Mouse (Mus musculus) myocyte (in vitro differentiated cells): Measurements from ENCODE around the gene Fxyd5. TPM values are rescaled to one million over a fixed set of nuclear protein-coding genes. Genes with fewer than 3 reads are reported as not detected.

Experiments
- H3K27me3 ChIP-seq: one replicate; pipeline ENCODE4 v1.6.1; 2011; ENCODE audit not compliant: control insufficient read depth, insufficient read depth, insufficient read length
- H3K36me3 ChIP-seq: one replicate; pipeline ENCODE4 v1.6.1; 2011; ENCODE audit not compliant: control insufficient read depth, insufficient read depth
- H3K4me2 ChIP-seq: one replicate; pipeline ENCODE4 v1.6.1; 2011; ENCODE audit warnings: low read depth, control low read depth
- H3K4me3 ChIP-seq: one replicate; pipeline ENCODE4 v1.5.1; 2011; ENCODE audit warnings: mild to moderate bottlenecking, control low read depth, moderate library complexity
- H3K79me2 ChIP-seq: one replicate; pipeline ENCODE4 v1.6.1; 2011; ENCODE audit not compliant: control insufficient read depth, insufficient read depth
- H3ac ChIP-seq: one replicate; pipeline ENCODE4 v1.6.1; 2011; ENCODE audit not compliant: control insufficient read depth, insufficient read length
- CEBPB ChIP-seq: IDR thresholded peaks from 2 replicates; pipeline ENCODE4 v1.6.1; 2011; ENCODE audit warnings: mild to moderate bottlenecking, moderate library complexity; ENCODE audit not compliant: poor library complexity, insufficient read depth, severe bottlenecking
- E2F4 ChIP-seq: IDR thresholded peaks from one replicate; pipeline ENCODE4 v1.6.1; 2011; ENCODE audit warnings: mild to moderate bottlenecking, control low read depth, moderate library complexity; ENCODE audit not compliant: insufficient read depth
- MAX ChIP-seq: IDR thresholded peaks from one replicate; pipeline ENCODE4 v1.6.1; 2011; ENCODE audit warnings: low read depth, mild to moderate bottlenecking, control low read depth
- MYOD1 ChIP-seq, 3 experiments: IDR thresholded peaks; one replicate each; pipeline ENCODE4 v1.6.1; 2011; ENCODE audit warnings: control low read depth in 2 of 3, low read depth in 2 of 3, mild to moderate bottlenecking in 2 of 3, moderate library complexity in 1 of 3; ENCODE audit not compliant: insufficient read length in 2 of 3, control insufficient read depth in 1 of 3
- MYOG ChIP-seq, 3 experiments: IDR thresholded peaks; one replicate each; pipeline ENCODE4 v1.6.1; 2011; ENCODE audit warnings: control low read depth in 2 of 3, low read depth in 2 of 3, mild to moderate bottlenecking in 2 of 3; ENCODE audit not compliant: insufficient read length in 2 of 3, control insufficient read depth in 1 of 3, insufficient read depth in 1 of 3
- POLR2A ChIP-seq: IDR thresholded peaks from one replicate; pipeline ENCODE4 v1.6.1; 2011; ENCODE audit warnings: low read depth, mild to moderate bottlenecking, control low read depth, moderate library complexity; ENCODE audit not compliant: insufficient read length
- POLR2AphosphoS2 ChIP-seq: IDR thresholded peaks from one replicate; pipeline ENCODE4 v1.6.1; 2011; ENCODE audit warnings: low read depth, control low read depth; ENCODE audit not compliant: insufficient read length
- REST ChIP-seq: IDR thresholded peaks from one replicate; pipeline ENCODE4 v1.6.1; 2011; ENCODE audit warnings: mild to moderate bottlenecking, control low read depth, moderate library complexity; ENCODE audit not compliant: insufficient read depth, insufficient read length
- SRF ChIP-seq: IDR thresholded peaks from one replicate; pipeline ENCODE4 v1.6.1; 2011; ENCODE audit warnings: low read depth; ENCODE audit not compliant: control insufficient read depth, insufficient read length
- TCF12 ChIP-seq: IDR thresholded peaks from one replicate; pipeline ENCODE4 v1.6.1; 2011; ENCODE audit warnings: mild to moderate bottlenecking, control low read depth; ENCODE audit not compliant: poor library complexity, insufficient read depth, severe bottlenecking
- TCF3 ChIP-seq: IDR thresholded peaks from one replicate; pipeline ENCODE4 v1.6.1; 2011; ENCODE audit warnings: low read depth, control low read depth; ENCODE audit not compliant: insufficient read length
- USF1 ChIP-seq: IDR thresholded peaks from one replicate; pipeline ENCODE4 v1.6.1; 2011; ENCODE audit warnings: low read depth, mild to moderate bottlenecking, control low read depth, moderate library complexity
- polyA plus RNA-seq: library from polyadenylated mRNA; unstranded; fragments of >200 nt; fragmentation: generic; extraction: Trizol; gene quantifications from one replicate; pipeline ENCODE4 v1.2.1, GENCODE M21; 2012; ENCODE audit warnings: missing spikeins

Fxyd5 gene
- polyA plus RNA-seq, 1 experiment: 31.0 TPM

GRCm38 (mm10) chr7:31052636-31053434 lies 10.6 kb upstream of the Fxyd5 start:
- TF ChIP-seq CEBPB (no peak), MYOD1 (IDR thresholded peaks at IDR 0.05; ENCODE audit: control insufficient read depth in 1 of 3, insufficient read length in 2 of 3, low read depth in 2 of 3) (no peak), TCF3 (no peak), REST (no peak), E2F4 (no peak), MAX (no peak), SRF (no peak)
- H3K27me3 ChIP-seq: peaks cover 20% of the 10 kb centered on the region
- no peak overlapping the region for H3K4me3 ChIP-seq

GRCm38 (mm10) chr7:31052251-31052635 lies 10.0 kb upstream of the Fxyd5 start:
- Histone ChIP-seq H3K79me2 (no peaks in the 10 kb centered on the region), H3K4me2 (no peak overlapping the region), H3K4me3 (no peak overlapping the region), H3ac (no peak overlapping the region), H3K36me3 (no peaks in the 10 kb centered on the region), H3K27me3 (peaks cover 20% of the 10 kb centered on the region)
- TF ChIP-seq CEBPB (no peak), TCF3 (no peak), MYOD1 (IDR thresholded peaks at IDR 0.05; ENCODE audit: control insufficient read depth in 1 of 3, insufficient read length in 2 of 3, low read depth in 2 of 3) (no peak), POLR2A (no peak), E2F4 (no peak), TCF12 (no peak), SRF (no peak), MAX (no peak), USF1 (no peak)

More at GRCm38 (mm10) chr7:31052636-31053434, 10.6 kb upstream of the Fxyd5 start:
- H3K79me2 ChIP-seq: no peaks in the 10 kb centered on the region
- H3K36me3 ChIP-seq: no peaks in the 10 kb centered on the region
- no peak overlapping the region for H3ac ChIP-seq
- H3K4me2 ChIP-seq: no peak overlapping the region

GRCm38 (mm10) chr7:31051321-31052021 lies 9.2 kb upstream of the Fxyd5 start, which contains the start of gene Fxyd7:
Fxyd7 (minus strand) TSS chr7:31051467.
- Histone ChIP-seq H3K27me3 (peaks cover 20% of the 10 kb centered on the region), H3K36me3 (no peaks in the 10 kb centered on the region), H3ac (no peak within 1 kb of the TSS), H3K4me2 (no peak within 1 kb of the TSS), H3K79me2 (no peaks in the 10 kb centered on the region), H3K4me3 (no peak within 1 kb of the TSS)
- TF ChIP-seq MYOD1 (IDR thresholded peaks at IDR 0.05; ENCODE audit: control insufficient read depth in 1 of 3, insufficient read length in 2 of 3, low read depth in 2 of 3) (no peak), SRF (no peak), POLR2AphosphoS2 (no peak), TCF12 (no peak), USF1 (no peak), CEBPB (no peak), TCF3 (no peak), MAX (no peak), POLR2A (no peak), E2F4 (no peak), REST (no peak), MYOG (IDR thresholded peaks at IDR 0.05; ENCODE audit: control insufficient read depth in 1 of 3, insufficient read depth in 1 of 3, insufficient read length in 2 of 3, low read depth in 2 of 3) (no peak)

- H3K4me3 ChIP-seq: no peak overlapping the region
Observed at GRCm38 (mm10) chr7:31050921-31051320, 8.6 kb upstream of the Fxyd5 start.

More at GRCm38 (mm10) chr7:31050921-31051320, 8.6 kb upstream of the Fxyd5 start:
- H3K27me3 ChIP-seq: peaks cover 20% of the 10 kb centered on the region
- no peak overlapping the region for H3ac ChIP-seq
- no peaks in the 10 kb centered on the region for H3K79me2 ChIP-seq
- no peaks in the 10 kb centered on the region for H3K36me3 ChIP-seq
- no peak overlapping the region for H3K4me2 ChIP-seq
- TF ChIP-seq POLR2A (no peak), TCF12 (no peak), SRF (no peak), MYOD1 (IDR thresholded peaks at IDR 0.05; ENCODE audit: control insufficient read depth in 1 of 3, insufficient read length in 2 of 3, low read depth in 2 of 3) (no peak), USF1 (no peak), CEBPB (no peak), TCF3 (no peak), MAX (no peak), POLR2AphosphoS2 (no peak), REST (no peak), E2F4 (no peak), MYOG (IDR thresholded peaks at IDR 0.05; ENCODE audit: control insufficient read depth in 1 of 3, insufficient read depth in 1 of 3, insufficient read length in 2 of 3, low read depth in 2 of 3) (no peak)
